Mouse (Mus musculus) heart, adult 2 months (tissue): Measurements from ENCODE around the gene Klhl8.

Experiments used
- CTCF ChIP-seq: fragments of 200-600 bp; IDR thresholded peaks from 2 replicates; pipeline ENCODE4 v1.8.1; 2022; ENCODE audit warnings: antibody characterized with exemption, mild to moderate bottlenecking, moderate library complexity
- EP300 ChIP-seq: fragments of 200-500 bp; IDR thresholded peaks from 2 replicates; pipeline ENCODE4 v1.6.1; 2011; ENCODE audit warnings: low read depth, low read length, control low read depth; ENCODE audit not compliant: insufficient read depth

- no peak for TF ChIP-seq CTCF
- TF ChIP-seq EP300, result no peak
Observed at GRCm38 (mm10) chr5:103838550-103839264, 72.4 kb downstream of the Klhl8 start.
